Mouse (Mus musculus): Measurements from ENCODE around the gene Lhfpl3.

The Lhfpl3 gene

DNA sequence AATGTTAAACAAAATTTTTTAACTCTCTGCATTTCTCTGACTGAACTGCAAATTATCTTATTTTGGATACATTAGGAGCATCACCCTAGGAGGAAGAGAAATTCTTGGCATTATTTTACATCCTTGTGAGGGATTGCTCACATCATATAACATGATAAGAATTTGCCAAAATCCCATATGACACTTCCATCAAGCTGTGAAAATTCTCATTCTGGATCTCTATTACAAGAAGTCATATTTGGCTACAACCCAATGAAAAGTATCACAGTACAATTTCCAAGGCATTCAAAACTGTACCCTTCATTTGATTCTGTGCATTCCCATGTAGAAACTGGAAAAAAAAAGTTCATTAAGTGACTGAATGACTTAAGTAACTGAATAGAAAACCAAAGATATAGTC, 180.3 kb downstream of the Lhfpl3 start:
- DNase-seq (ENCODE audit: low read depth, low spot score): no peak

DNA sequence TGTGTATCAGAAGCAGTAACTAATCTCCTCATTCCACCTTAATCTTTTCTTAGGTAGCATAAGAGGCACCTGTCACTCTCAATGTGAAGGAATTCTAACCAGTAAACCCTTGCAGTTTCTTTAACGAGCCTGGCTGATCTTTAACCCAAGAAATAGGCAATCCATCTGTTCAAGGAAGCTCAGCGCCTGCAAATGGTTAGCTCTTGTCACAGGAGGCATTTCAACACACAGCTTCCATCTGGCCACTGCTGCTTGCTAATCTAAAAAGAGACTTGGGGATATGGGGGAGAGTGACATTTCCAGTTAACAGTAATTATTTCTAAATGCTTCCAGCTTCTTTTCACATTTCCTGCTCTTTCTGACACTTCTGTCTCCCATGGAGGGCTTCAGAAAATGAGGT, 182.9 kb downstream of the Lhfpl3 start:
- DNase-seq (ENCODE audit: low read depth, low spot score): no peak

DNA sequence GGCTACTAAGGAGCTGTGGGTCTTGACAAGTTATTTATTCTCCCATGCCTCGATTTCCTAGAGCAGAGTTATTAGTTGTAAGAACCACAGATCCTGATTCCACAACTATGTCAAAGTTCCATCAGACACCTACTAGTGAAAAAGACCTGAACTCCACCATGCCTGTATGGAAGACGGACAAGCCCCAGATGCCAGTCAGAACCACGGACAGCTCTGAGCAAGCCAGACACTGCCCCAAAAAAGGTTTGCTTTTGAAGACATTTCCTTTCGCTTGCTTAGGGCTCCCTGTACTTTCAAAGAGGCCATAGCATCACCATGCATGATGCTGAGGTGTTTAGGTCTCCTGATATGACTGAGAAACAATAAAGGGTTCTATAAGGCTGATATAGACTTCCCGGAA, 197.4 kb downstream of the Lhfpl3 start:
- no peak for DNase-seq (ENCODE audit: low read depth, low spot score)

DNA sequence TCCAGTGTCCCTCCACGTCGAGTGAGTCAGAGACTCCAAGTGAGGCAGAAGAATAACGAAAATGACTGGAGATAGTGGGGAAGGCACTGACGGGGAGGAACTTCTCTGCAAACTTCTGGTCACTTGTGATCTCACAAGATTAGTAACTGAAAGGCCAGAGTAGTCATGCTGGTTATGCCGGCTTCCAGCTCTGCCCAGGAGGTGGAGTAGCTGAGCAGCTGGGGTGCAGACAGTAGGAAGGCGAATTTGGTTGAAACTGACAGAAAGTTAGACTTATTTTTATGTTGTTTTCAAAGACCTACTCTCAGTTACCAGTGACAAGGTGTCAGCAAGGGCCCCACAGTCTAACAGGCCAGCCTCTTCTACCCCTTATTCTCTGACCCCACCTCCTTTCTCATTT, 217.4 kb downstream of the Lhfpl3 start:
- no peak for DNase-seq (ENCODE audit: low read depth, low spot score)

DNA sequence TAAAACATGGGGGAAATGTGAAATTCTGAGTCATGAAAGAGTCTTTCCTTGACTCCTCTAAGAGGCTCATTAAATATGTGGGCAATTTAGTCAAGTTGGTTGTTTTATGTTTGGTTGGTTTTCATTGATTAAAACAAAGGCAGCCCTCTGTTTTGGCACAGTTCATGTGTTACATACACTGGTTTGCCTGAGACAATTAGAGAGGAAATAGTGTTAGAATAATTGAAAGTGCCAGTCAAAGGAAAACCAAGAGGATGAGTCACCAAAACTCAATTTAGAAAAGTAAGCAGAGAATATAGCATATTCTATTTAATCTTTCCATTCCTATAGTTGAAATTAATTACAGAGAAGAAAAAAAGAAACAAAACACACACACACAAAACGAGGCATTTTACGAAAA, 240.9 kb downstream of the Lhfpl3 start:
- no peak for DNase-seq (ENCODE audit: low read depth, low spot score)

DNA sequence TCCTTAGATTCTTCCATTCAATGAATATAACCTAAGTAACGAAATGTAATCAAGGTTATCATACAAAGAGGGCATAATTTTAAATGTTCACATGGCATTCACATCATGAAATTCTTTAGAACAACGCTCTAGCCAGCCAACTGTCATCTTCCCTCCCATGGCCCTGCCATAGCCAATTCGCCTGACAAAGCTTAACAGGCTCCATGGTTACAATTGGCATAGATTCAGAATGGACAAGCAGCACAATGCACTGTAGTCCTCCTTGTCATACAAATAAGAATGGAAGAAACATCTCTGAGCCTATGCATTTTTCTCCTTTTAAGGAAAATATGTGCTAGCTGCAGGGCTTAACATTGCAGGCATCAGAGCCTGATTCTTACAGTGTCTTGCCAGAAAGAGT, 254.0 kb downstream of the Lhfpl3 start:
- no peak for DNase-seq (ENCODE audit: low read depth, low spot score)

DNA sequence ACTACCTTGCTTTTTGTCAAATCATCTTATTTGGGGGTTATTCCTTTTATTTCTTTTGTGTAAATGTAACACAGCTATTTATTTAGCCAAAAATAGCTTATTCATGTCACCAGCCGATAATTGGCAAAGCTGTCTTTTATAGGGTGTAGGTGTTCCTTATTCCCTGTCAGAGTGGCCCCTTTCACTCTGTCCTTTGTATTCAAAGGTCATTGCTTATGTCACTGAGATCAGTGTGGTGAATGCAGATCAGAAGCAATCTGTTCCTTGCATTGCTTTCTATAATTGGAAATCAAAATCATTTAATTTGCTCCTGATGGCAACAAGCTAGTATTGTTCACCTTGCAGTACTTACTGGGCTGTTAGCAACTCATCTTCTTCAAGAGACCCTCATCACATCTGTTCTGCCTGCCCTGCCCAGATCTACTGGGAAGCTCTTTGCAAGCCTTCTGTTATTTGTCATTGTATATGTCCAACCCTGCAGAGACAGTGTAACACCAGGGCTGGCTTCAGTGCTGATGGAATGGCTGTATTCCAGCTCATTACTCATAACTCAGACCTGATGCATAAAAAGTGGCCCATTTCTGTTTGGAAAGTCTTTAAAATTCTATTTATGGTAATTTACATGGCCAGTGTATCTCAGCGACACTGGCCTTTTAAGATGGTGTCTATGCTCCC, 257.4 kb downstream of the Lhfpl3 start:
- no peak for DNase-seq (ENCODE audit: low read depth, low spot score)

DNA sequence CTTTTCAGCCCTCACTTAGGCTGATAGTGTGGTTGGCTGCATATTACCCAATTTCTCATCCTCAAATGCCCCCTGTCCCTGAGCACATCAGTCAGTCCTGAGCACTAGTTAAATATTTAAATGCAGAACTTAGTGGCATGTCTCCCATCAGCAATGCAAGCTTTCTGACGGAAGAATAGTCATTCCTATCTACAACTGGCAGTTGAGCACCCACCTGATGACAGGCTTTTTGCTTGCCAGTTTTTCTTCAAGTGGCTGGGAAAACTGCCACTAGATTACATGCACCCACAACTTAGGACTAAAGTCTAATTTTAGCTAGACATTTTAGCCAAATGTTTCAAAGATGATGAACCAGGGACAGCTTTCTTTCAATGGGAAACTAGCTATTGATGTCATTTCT, 260.3 kb downstream of the Lhfpl3 start:
- DNase-seq (ENCODE audit: low read depth, low spot score): no peak

DNA sequence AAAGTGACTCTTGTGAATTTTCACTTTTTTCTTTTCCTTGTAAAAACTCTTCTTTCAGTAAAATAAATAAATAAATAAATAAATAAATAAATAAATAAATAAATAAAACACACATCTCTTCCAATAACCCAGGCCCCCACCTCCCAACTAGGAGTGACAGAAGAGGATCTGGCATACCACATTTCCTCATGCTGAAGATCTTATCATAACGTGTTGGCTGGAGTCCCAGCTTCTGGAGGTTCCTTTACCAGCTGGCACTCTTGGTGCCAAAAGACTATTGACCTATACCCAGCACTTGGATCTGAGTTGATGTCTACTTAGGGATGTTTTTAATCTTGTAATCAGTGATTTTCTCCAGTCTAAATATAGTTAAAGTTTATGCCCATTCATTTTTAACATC, 264.6 kb downstream of the Lhfpl3 start:
- DNase-seq (ENCODE audit: low read depth, low spot score): no peak

DNA sequence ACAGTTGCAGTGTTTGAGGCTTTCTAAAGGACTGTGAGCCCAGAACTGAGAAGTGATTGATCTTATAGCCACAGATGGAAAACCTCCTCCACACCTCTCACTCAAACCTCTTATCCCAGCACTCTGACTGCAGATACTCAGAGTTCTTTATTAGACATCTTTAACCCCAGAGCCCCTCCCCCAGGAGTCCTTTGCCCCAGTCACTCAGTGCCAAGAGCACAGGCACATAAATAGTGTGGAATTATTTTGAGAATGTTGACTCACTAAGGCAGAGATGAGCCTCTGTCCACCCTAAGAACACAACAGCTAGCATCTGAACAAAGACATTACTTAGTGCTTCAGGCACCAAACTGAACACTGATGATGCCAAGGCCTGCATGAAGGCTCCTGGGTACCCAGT, 268.1 kb downstream of the Lhfpl3 start:
- DNase-seq (ENCODE audit: low read depth, low spot score): no peak

DNA sequence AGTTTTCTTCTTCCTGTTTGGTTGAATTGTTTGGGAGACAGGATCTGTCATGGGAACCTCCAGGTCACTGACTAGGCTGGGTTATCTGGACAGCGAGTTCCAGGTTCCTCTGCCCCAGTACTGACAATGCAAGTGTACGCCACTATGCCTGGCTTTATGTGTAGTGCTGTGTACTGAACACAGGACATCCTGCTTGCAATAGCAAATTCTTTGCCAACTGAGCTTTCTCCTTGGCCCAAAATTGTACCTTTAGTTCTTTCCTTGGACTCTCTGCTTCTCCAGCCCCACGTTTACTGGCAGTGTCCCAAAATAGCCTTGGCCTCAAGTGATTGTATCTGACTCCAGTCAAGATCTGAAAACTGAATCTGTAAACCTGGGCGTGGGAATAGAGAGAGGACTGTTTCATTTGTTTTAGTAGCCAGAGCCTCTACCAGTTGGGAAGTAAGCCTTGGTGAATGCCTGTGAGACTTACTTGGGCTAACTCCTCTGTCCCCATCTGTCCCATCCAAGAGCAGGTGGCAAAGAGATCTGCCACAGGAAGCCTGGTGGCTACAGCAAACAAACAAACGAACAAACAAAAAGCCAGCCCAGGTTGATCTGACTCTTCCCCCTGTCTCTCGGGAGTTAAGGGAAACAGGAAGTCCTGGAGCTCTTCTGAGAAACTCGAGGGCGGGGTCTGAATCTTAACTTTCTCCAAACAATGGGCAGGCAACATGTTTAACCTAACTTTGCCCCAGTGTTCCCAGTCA, 269.9 kb downstream of the Lhfpl3 start:
- DNase-seq (ENCODE audit: low read depth, low spot score): no peak

DNA sequence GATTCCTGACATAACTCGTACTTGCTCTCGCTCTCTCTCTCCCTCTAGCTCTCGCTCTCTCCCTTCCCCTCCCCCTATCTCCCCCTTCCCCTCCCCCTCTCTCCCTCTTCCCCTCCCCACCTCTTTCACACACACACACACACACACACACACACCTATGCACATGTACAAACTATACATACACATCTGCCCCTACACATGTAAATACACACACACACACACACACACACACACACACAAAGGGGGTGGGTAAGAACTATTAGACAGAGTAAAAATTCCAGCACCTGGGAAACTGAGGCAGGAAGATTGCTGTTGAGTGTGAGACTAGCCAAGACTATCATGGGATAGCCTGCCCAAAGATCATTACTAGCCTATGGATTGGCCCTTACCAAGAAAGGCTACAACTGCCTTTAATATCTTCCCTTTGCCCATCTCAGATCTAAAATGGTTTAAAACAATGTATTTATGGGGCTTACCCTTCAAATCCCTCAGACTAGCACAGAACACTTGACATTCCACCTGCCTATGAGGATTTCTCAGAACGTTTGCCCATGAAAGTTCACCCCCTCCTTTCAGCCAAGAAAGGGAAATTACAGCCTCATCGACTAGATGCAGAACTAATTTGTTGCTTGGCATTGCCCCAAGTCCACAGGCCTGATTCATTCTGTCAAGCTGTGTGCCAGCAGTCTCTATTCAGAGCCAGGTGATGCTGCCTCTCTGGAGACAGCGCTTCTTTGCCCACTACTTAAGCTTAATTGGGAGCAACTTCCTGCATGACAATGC, 289.3 kb downstream of the Lhfpl3 start:
- DNase-seq (ENCODE audit: low read depth, low spot score): no peak

DNA sequence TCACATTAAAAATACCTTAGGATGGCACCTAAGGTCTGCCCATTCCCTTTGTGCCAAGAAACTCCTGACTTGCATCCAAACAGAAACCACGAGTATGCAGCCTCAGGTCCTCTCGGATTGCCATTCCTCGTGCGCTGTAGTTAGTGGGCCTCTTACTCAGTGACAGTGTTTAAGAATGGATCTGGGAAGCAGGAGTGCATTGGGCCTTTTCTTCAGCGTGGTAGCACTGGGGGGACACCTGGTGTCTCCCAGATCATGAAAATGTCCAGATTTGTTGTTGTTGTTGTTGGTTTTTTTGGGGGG, 289.8 kb downstream of the Lhfpl3 start:
- DNase-seq (ENCODE audit: low read depth, low spot score): no peak

DNA sequence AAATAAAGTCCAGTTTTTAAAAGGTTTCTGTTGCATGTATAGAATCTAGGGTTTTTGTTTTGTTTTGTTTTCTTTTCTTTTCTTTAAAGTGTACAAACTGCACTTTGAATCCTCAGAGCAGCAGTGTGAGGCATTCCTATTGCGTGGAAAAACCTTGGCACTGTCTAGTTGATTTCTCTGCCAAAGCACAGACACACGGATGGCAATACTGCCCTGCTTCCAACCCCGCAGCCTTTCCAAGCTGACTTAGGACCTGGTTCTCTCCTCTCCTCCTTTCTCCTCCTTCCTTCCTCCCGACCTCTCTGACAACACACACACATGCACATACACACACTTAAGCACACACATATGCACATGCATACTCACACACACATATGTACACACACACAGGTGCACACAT, 294.6 kb downstream of the Lhfpl3 start:
- no peak for DNase-seq (ENCODE audit: low read depth, low spot score)

DNA sequence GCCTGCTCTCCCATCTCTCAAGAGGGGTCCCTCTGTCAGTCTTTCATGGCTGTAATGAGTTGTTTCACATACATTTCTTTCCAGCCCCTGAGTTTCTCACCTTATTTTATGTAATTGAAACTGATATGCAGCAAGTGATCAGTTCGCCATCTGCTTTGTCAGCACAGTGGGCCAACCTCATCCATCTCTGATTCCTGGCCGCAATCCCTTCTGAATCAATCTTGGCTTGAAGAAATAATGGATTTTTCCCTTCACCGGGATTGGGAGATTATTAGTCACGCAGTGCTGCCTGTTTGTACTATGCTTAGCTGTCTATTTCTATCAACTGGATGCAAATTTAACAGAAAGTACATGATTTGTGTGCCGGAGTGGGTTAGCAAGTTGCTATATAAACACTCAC, 297.0 kb downstream of the Lhfpl3 start:
- DNase-seq (ENCODE audit: low read depth, low spot score): no peak

DNA sequence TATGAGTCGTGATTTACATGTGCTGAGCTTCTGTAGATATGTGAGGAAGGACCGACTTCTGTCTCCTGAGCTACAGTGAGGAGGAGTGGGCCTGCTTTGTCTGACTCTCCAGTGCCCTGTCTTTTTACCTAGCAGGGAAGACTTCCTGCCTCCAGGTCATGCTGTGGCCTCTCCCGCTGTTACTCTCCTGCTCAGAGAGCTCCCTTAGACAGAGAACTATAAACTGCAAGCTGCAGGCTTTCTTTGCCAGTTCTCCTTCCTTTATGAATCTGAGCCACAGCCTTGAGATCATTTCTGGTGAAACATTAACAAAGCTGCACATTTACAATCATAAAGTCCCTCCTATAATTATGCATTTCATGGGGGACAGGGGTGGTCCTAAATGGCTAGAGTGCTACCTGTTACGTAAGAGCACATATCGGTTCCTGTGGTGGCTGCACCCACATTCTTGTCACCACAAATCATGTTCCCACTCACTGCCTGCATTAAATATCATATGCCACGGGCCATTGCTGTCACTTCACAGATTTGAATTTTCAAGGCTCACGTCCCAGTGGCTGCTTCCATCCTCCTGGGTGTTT, 303.3 kb downstream of the Lhfpl3 start:
- DNase-seq (ENCODE audit: low read depth, low spot score): no peak

DNA sequence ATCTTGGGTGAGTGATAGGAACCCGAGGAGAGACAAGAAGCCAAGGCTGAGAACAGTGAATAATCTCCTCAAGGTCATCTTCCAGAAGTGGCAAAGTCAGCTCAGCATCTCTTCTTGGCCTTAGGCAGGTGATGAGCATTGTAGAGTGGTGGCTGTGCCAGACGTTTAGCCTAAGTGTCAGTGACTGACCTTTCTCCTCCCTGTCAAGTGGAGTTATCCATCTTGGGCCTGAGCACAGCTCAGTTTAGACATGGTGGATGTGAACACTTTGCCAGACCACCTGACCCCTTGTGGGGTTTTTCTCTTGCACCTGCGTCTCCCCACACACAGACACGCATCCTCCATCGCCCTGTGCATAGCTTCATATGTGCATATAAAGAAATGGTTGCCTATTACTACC, 305.6 kb downstream of the Lhfpl3 start:
- no peak for DNase-seq (ENCODE audit: low read depth, low spot score)

DNA sequence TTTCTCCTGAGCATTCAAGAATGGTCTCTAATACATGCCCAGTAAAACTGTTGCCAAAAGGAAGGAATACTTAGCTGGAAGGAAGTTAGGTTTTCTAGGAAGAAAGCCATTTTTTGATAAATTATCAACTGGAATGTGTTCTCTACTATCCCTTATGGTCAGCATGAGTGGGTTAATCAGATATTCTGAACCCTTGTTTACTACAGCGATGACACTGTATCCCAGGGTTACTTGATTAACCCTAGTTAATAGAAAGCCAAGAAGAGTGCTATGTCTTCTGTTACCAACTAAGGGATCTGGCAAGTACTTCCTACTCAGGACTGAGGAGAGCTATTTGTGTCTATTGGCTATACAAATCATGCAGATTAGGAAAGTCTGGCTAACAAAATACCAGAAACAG, 349.0 kb downstream of the Lhfpl3 start:
- DNase-seq (ENCODE audit: low read depth, low spot score): no peak

DNA sequence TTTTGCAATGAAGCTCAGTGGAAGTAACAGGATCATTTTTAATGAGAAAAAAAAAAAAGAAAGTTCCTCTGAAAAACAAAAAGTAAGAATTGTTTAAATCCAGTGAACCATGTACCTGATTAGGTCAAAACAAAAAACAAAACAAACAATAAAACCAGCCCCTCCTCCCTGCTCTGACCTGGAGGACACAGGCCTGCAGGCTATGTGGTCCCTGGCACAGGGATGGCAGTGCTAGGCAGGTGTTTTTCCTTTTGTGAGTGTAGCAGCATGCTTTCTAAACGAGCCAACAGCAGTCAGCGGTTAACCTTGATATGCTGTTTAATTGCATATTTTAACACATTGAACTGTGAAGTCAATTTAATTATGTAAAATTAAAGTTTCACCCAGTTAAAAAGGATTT, 360.7 kb downstream of the Lhfpl3 start:
- no peak for DNase-seq (ENCODE audit: low read depth, low spot score)

DNA sequence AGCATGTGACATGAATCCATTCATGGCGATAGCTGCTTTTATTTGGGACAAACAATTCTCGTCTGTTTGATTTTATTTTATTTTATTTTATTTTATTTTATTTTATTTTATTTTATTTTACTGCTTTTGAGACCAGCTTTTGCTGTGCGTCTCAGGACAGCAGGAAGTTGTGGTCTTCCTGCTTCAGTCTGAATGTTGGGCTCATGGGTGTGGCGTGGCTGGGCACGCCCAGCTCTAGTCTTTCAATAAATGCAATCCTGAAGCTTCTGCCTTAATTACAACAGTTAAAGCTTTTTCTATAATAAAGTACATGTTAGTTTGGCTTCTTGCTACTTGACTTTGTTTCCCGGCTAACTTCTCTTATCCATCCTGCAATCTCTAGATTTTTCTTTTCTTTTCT, 365.4 kb downstream of the Lhfpl3 start:
- no peak for DNase-seq (ENCODE audit: low read depth, low spot score)

DNA sequence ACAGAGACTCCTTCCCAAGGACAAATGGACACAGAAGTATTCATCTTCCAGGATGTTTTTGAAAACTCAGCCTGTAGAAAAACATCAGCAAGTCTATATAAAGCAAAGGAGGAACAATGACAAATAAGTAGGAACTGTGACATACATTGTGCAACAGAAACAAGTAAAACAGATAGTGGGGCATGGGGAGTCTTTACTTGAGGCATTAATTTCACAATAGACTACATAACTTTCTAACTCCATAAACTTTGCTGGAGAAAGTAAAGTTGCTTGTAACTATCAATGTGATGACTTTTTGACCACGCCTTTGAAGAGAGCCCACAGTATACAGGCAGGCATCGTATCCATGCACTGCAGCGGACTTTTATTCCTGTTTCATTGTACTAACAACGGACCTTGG, 368.4 kb downstream of the Lhfpl3 start:
- no peak for DNase-seq (ENCODE audit: low read depth, low spot score)

DNA sequence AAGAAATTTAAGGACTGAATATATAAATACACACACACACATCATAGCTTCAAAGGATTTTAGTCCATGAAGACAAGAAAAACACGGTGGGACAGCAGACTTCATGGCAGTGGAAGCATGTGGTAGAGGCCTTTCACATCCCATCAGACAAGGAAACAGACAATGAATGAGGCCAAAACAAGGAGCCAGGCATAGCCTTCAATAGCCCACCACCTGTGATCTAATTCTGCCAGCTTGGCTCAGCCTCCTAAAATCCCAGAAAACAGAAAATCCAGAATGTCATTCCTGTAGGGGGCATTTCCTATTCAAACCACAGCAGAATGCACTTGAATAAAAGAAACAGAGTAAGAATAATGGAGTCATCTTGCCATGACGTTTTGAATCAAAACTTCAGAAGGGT, 381.0 kb downstream of the Lhfpl3 start:
- no peak for DNase-seq (ENCODE audit: low read depth, low spot score)
